ENCODE assay signal across 9 mouse cellular contexts in the genomic region with DNA sequence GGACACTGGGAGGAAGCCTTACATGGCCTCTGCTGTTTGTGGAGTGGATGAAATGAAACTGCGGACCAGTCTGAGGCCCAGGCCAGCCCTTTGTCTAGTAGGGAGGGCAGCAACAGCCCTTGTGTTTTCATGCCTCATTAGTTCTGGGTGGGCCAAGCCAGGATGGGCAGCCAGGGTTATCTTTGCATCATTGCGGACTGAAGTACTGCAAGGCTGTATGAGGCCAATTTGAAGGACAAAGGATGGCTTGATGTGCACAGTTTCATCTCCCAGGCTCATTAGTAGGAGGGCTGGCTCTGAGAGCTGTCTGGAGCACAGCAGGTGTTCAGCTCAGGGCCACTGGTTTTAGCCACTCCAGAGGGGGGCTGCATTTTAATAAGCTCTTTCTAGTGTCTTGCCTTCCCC.
DNase-seq lines count a peak whose midpoint lies in the region; ATAC-seq lines count a peak whose summit lies in the region.
"Had no signal": no experiment of that assay in that cellular context is flagged by ENCODE, and none has a peak within 500 bp of the region (broad histone marks: within the 10 kb centered on the region; RNA-seq: fewer than 3 reads in every experiment).

No protein-coding gene starts in this region.

- H3K27ac ChIP-seq in kidney, embryonic 16.5 days (ENCODE audit: low read length), result no peak overlapping the region
- no peak overlapping the region for H3K27ac ChIP-seq in embryonic facial prominence, embryonic 14.5 days (replicated peaks; ENCODE audit: low read depth, low read length)
- no peak overlapping the region for H3K27ac ChIP-seq in intestine, embryonic 16.5 days (ENCODE audit: low read length)

- H3K27me3 ChIP-seq in kidney, embryonic 16.5 days (ENCODE audit: insufficient read depth, low read length), result no peaks in the 10 kb centered on the region
- H3K27me3 ChIP-seq in embryonic facial prominence, embryonic 14.5 days (replicated peaks; ENCODE audit: control insufficient read depth, insufficient read depth, low read length), result no peaks in the 10 kb centered on the region
- no peaks in the 10 kb centered on the region for H3K27me3 ChIP-seq in intestine, embryonic 16.5 days (replicated peaks; ENCODE audit: control insufficient read depth, insufficient read depth, low read length)

- peak; percentile 72 for ATAC-seq in kidney, embryonic 16.5 days (ENCODE audit: low FRiP score, low TSS enrichment)
- peak; percentile 77; the same call in 1 of the 2 replicates for ATAC-seq in embryonic facial prominence, embryonic 14.5 days (ENCODE audit: low read depth)
- ATAC-seq in intestine, embryonic 16.5 days, result no peak

- no peak overlapping the region for H3K9ac ChIP-seq in kidney, embryonic 16.5 days (replicated peaks; ENCODE audit: low read length)
- H3K9ac ChIP-seq in embryonic facial prominence, embryonic 14.5 days (ENCODE audit: low read depth, low read length), result no peak overlapping the region
- H3K9ac ChIP-seq in intestine, embryonic 16.5 days (ENCODE audit: low read depth, low read length), result no peak overlapping the region

- H3K4me3 ChIP-seq in kidney, embryonic 16.5 days (ENCODE audit: low read length), result no peak overlapping the region
- no peak overlapping the region for H3K4me3 ChIP-seq in embryonic facial prominence, embryonic 14.5 days (ENCODE audit: low read depth, low read length)
- no peak overlapping the region for H3K4me3 ChIP-seq in intestine, embryonic 16.5 days (ENCODE audit: low read length)

- DNase-seq in kidney, postnatal 14 days, result no peak
- DNase-seq in embryonic facial prominence, embryonic 14.5 days (ENCODE audit: low spot score), result peak; percentile 41
- peak; percentile 39 for DNase-seq in mesoderm, embryonic 11.5 days (ENCODE audit: low read depth, low spot score)
- DNase-seq in retina, embryonic 14.5 days (ENCODE audit: low spot score), result peak; percentile 86
- no peak for DNase-seq in adrenal gland, postnatal 4 days (ENCODE audit: low spot score in 2 of 2)
- no peak for DNase-seq in gastrocnemius, postnatal 4 days (ENCODE audit: low spot score in 2 of 2)
- DNase-seq: lung, postnatal 4 days had no signal

- H3K36me3 ChIP-seq in kidney, embryonic 16.5 days (ENCODE audit: insufficient read depth, low read length), result no peaks in the 10 kb centered on the region
- H3K36me3 ChIP-seq in embryonic facial prominence, embryonic 14.5 days (ENCODE audit: control insufficient read depth, insufficient read depth, low read length), result no peaks in the 10 kb centered on the region
- no peaks in the 10 kb centered on the region for H3K36me3 ChIP-seq in intestine, embryonic 16.5 days (ENCODE audit: control insufficient read depth, insufficient read depth, low read length)

- no peak overlapping the region for H3K4me2 ChIP-seq in kidney, embryonic 16.5 days (replicated peaks; ENCODE audit: low read depth, low read length)
- no peak overlapping the region for H3K4me2 ChIP-seq in embryonic facial prominence, embryonic 14.5 days (ENCODE audit: low read depth, low read length)
- no peak overlapping the region for H3K4me2 ChIP-seq in intestine, embryonic 16.5 days (ENCODE audit: low read depth, low read length)

- no peaks in the 10 kb centered on the region for H3K9me3 ChIP-seq in kidney, embryonic 16.5 days (ENCODE audit: low read length)
- H3K9me3 ChIP-seq in embryonic facial prominence, embryonic 14.5 days (ENCODE audit: control insufficient read depth, low read length), result no peaks in the 10 kb centered on the region
- H3K9me3 ChIP-seq in intestine, embryonic 16.5 days (ENCODE audit: control insufficient read depth, low read length), result no peaks in the 10 kb centered on the region

- H3K4me1 ChIP-seq in kidney, embryonic 16.5 days (ENCODE audit: insufficient read depth, low read length), result peaks cover 10% of the 10 kb centered on the region
- no peaks in the 10 kb centered on the region for H3K4me1 ChIP-seq in embryonic facial prominence, embryonic 14.5 days (ENCODE audit: control insufficient read depth, insufficient read depth, low read length)
- 0 out of 2 replicates have a peak, but pooled peaks cover 3% of the 10 kb centered on the region for H3K4me1 ChIP-seq in intestine, embryonic 16.5 days (ENCODE audit: control insufficient read depth, insufficient read depth, low read length)

- WGBS in kidney, embryonic 16.5 days, result 43% methylated on average over 2 of the region's 2 CpGs
- 26% methylated on average over 2 of the region's 2 CpGs for WGBS in embryonic facial prominence, embryonic 14.5 days
- WGBS in intestine, embryonic 16.5 days, result 63% methylated on average over 2 of the region's 2 CpGs

Comparison
In these comparisons a context has a peak if more than half of its experiments do, and no peak if none do; other contexts are left out.
1. DNase-seq: peak in embryonic facial prominence, embryonic 14.5 days (single experiment), mesoderm, embryonic 11.5 days (single experiment) and retina, embryonic 14.5 days (single experiment); none in kidney, postnatal 14 days (single experiment), adrenal gland, postnatal 4 days (0 of 2) and gastrocnemius, postnatal 4 days (0 of 2).